Mouse (Mus musculus): ENCODE measurements around the gene Yaf2. TPM values are rescaled to one million over a fixed set of nuclear protein-coding genes. Genes with fewer than 3 reads are reported as not detected.
A peak's percentile ranks its signal among the peaks of the same experiment; 100 is the strongest.
"Not testable (repeated sequence)": the region's sequence is repeated elsewhere in the genome, so short reads cannot be mapped to it uniquely, and the experiment has no call there.

Gene Yaf2
- 44.7 and 47.3 TPM in 2 replicates for polyA plus RNA-seq (2012; rRNA removed)

- DNase-seq (ENCODE audit: low spot score) = peak; percentile 79
Observed at GRCm38 (mm10) chr15:93336925-93337761, at the start of gene Yaf2. Gene Yaf2, minus strand, starts transcription at chr15:93336935.

GRCm38 (mm10) chr15:93381337-93381736 lies 44.6 kb upstream of the Yaf2 start:
- DNase-seq (ENCODE audit: low spot score) = no peak

GRCm38 (mm10) chr15:93379177-93379576 lies 42.4 kb upstream of the Yaf2 start:
- no peak for DNase-seq (ENCODE audit: low spot score)

GRCm38 (mm10) chr15:93375696-93376095 lies 39.0 kb upstream of the Yaf2 start:
- DNase-seq (ENCODE audit: low spot score) = no peak

- DNase-seq (ENCODE audit: low spot score) = not testable (repeated sequence)
Observed at GRCm38 (mm10) chr15:93372525-93373119, 35.9 kb upstream of the Yaf2 start.

- DNase-seq (ENCODE audit: low spot score) = no peak
Observed at GRCm38 (mm10) chr15:93371838-93372237, 35.1 kb upstream of the Yaf2 start.

- DNase-seq (ENCODE audit: low spot score) = no peak
Observed at GRCm38 (mm10) chr15:93368558-93368957, 31.8 kb upstream of the Yaf2 start.

GRCm38 (mm10) chr15:93365561-93365960 lies 28.8 kb upstream of the Yaf2 start:
- no peak for DNase-seq (ENCODE audit: low spot score)

- no peak for DNase-seq (ENCODE audit: low spot score)
Observed at GRCm38 (mm10) chr15:93358346-93359095, 21.8 kb upstream of the Yaf2 start.

- DNase-seq (ENCODE audit: low spot score) = no peak
Observed at GRCm38 (mm10) chr15:93340630-93341379, 4.1 kb upstream of the Yaf2 start.

GRCm38 (mm10) chr15:93336658-93336924 lies 144 bp downstream of the Yaf2 start:
- no peak for DNase-seq (ENCODE audit: low spot score)

- DNase-seq (ENCODE audit: low spot score) = peak; percentile 43
Observed at GRCm38 (mm10) chr15:93335821-93336657, 696 bp downstream of the Yaf2 start.

GRCm38 (mm10) chr15:93331256-93331655 lies 5.5 kb downstream of the Yaf2 start:
- DNase-seq (ENCODE audit: low spot score) = no peak

GRCm38 (mm10) chr15:93327235-93327634 lies 9.5 kb downstream of the Yaf2 start:
- DNase-seq (ENCODE audit: low spot score) = no peak

GRCm38 (mm10) chr15:93326651-93327050 lies 10.1 kb downstream of the Yaf2 start:
- DNase-seq (ENCODE audit: low spot score) = no peak

GRCm38 (mm10) chr15:93325360-93325759 lies 11.4 kb downstream of the Yaf2 start:
- no peak for DNase-seq (ENCODE audit: low spot score)

GRCm38 (mm10) chr15:93318781-93319180 lies 18.0 kb downstream of the Yaf2 start:
- DNase-seq (ENCODE audit: low spot score) = no peak

GRCm38 (mm10) chr15:93310304-93310703 lies 26.4 kb downstream of the Yaf2 start:
- not testable (repeated sequence) for DNase-seq (ENCODE audit: low spot score)

- no peak for DNase-seq (ENCODE audit: low spot score)
Observed at GRCm38 (mm10) chr15:93298197-93298596, 38.5 kb downstream of the Yaf2 start.

GRCm38 (mm10) chr15:93294483-93294882 lies 42.3 kb downstream of the Yaf2 start:
- no peak for DNase-seq (ENCODE audit: low spot score)

GRCm38 (mm10) chr15:93288321-93288720 lies 48.4 kb downstream of the Yaf2 start:
- no peak for DNase-seq (ENCODE audit: low spot score)
